Mouse (Mus musculus) CD4-positive naive resting alpha-beta T cell, adult 57 days (primary cell): ENCODE results near the gene Fes. TPM values are rescaled to one million over a fixed set of nuclear protein-coding genes. Genes with fewer than 3 reads are reported as not detected.

Source experiments
- total RNA-seq: library from RNA; stranded (reverse); gene quantifications from one replicate; pipeline ENCODE4 v1.2.4, GENCODE M21; 2023

The Fes gene
- 12.8 TPM for total RNA-seq

DNA sequence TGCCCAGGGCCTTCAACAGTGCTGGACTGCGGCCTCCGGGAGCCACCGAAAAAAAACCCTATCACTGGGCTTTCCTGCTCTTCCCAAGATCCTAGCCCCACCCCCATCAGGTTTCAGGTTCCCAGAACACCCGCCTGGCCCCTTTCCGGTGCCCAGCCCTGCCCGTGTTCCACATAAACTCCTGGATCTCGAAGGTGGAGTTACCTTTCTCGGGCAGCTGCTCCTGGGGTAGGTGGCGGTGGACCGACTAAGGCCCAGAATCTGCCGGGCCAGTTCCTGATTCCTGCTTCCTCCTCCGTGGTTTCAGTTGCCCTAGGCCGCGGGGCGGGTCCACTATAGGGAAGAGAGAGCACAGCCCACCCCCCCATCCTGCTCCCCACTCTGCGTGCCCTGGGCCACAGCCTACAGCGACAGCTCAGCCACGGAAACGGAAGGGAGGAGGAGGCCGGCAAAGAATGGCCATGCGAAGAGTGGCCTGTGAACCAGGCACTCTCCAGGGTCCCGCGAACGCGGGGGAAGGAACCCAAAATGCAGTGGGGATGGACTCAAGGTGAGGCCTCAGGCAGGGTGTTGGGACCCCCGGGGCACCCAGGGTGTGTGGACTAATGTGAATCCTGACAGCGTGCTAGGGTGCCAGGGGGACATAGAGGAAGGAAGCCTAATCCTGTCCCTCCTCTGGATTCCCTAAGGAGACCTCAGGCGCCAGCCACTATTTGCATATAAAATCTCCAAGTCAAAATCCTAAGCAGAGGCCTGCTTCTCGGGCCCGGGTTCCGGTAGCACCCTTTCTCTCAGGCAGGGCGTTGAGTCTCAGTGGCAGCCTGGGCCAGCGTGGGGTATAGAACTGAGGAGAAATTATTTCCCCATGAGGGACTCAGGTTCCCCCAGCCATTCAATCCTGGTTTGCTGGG lies at the start of gene Fes:
Fes (minus strand) TSS at position 314 of the 911 bp plus-strand sequence.

DNA sequence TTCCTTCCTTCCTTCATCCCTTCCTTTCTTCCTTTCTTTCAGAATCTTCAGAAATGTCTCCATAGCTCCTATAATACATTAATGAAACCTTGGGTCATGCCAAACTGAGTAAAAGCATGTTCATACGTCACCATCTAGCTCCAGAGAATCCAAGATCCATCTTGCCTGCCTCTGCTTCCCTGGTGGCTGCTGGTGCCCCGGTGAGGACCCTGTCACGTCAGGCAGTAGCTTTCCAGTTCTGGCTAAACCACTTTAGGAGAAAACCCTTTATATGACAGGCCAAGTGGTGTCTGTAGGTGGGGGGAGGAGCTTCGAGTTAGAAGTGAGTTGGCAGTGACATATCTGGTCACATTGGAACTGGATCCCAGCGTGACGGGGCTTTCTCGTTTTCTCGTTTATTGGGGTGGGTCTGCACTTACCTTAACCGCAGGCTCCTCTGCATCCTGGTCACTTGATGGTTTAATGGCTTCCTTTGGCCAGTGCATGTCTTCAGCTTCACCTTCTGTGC lies 17.5 kb upstream of the Fes start, which contains the start of gene Furin:
Furin (minus strand) TSS at position 249 of the 508 bp plus-strand sequence.

DNA sequence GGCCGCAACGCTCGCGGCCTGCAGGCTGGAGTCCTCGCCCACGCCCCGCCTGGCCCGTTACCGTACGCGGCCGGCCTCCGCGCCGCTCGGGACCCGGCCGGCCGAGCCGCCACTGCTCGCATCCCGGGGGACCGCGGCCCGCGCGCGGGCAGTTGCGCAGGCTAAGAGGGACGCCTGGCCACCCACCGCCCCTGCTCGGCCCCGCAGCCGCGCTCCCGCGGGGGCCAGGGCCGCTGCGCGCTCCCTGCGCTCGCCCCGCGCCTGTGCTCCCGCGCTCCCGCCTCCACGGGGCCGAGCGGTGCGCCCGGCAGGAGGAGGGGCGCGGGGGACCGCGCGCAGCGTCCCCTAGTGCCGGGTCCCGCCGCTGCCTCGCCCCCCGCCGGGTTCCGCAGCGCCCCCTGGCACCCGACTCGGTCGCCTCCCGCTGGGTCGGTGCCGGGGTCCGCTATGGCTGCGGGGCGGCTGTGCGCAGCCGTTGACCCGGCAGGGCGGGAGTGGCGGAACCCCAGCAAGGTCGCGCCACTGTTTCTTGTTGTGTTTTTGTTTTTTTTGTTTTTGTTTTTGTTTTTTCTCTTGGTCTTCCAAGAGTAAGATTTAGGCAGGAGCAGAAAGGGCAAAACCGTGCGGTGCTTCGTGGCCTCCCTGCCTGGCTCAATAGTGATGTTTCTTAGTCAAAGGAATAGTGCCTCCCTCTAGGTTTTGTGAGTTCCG lies 16.6 kb downstream of the Fes start, which contains the start of gene Man2a2:
Man2a2 (minus strand) TSS at position 335 of the 711 bp plus-strand sequence.

DNA sequence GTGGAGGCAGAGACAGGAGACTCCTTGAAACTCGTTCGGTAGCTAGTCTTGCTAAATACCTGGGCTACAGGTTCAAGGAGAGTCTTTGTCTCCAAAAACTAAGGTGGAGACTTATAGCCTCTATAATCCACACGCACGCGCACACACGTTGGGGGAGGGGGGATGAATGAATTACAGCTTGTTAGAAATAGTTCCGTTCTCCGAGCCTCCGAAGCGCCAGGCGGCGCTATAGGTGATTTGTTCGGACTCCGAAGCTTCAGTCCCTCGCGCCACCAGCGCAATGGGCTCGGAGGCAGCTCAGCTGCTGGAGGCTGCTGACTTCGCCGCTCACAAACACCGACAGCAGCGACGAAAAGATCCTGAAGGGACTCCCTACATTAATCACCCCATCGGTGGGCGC lies 44.9 kb downstream of the Fes start, which contains the start of gene Hddc3:
Hddc3 (plus strand) TSS at position 247 of the 400 bp plus-strand sequence.

DNA sequence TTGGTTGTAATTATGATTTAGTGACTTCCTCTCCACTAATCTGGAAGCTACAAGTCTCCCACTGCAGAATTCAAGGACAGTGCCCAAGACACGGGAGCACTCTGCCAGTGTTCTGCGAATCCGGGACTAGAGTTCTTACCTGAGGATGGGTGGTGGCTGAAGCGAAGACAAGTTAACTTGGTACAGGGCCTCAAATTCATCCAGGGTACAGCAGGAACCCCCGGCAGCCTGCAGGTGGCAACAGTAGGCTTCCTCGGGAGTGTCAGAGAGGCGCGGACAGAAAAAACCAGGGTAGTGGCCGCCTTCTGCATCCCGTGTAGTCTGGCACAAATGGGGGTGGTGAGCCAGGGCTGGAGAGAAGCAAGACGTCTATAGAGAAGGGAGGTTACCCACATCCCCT lies 47.0 kb downstream of the Fes start, which contains the start of gene Unc45a:
Unc45a (minus strand) TSS at position 213 of the 400 bp plus-strand sequence.

Other genes starting within 250 kb of the Fes start
- gene Sema4b, start 201.1 kb downstream of the Fes start, total RNA-seq = 49.6 TPM
- gene Cib1, start 155.1 kb downstream of the Fes start, total RNA-seq = 38.5 TPM
- gene Gdpgp1, start 155.1 kb downstream of the Fes start, total RNA-seq = 5.6 TPM
- gene Ttll13, start 141.6 kb downstream of the Fes start, total RNA-seq = 0.92 TPM
- gene Ngrn, start 126.7 kb downstream of the Fes start, total RNA-seq = 20.0 TPM
- gene Vps33b, start 118.3 kb downstream of the Fes start, total RNA-seq = 34.5 TPM
- gene Prc1, start 93.5 kb downstream of the Fes start, total RNA-seq = 4.0 TPM
- 26.3 TPM for gene Rccd1, start 63.5 kb downstream of the Fes start, total RNA-seq
- gene Unc45a, start 46.9 kb downstream of the Fes start, total RNA-seq = 162 TPM
- 12.5 TPM for gene Hddc3, start 44.8 kb downstream of the Fes start, total RNA-seq
- gene Man2a2, start 16.6 kb downstream of the Fes start, total RNA-seq = 110 TPM
- 73.6 TPM for gene Furin, start 17.5 kb upstream of the Fes start, total RNA-seq
- 12.0 TPM for gene Blm, start 147.2 kb upstream of the Fes start, total RNA-seq